Mouse (Mus musculus) bone marrow macrophage, adult 2 months (primary cell): ENCODE measurements around the gene Sema5a.

Source experiments
- CTCF ChIP-seq: IDR thresholded peaks from 2 replicates; pipeline ENCODE4 v1.5.1; 2012; ENCODE audit warnings: low read depth, mild to moderate bottlenecking, low read length, moderate library complexity
- POLR2A ChIP-seq: IDR thresholded peaks from 2 replicates; pipeline ENCODE4 v1.6.1; 2012; ENCODE audit warnings: mild to moderate bottlenecking, low read depth, low read length, borderline replicate concordance

- TF ChIP-seq POLR2A (no peak), CTCF (no peak)
These were observed 19.0 kb downstream of the Sema5a start for GRCm38 (mm10) chr15:32263651-32264050.
